Mouse (Mus musculus): Measurements from ENCODE around the gene Edaradd. TPM values are rescaled to one million over a fixed set of nuclear protein-coding genes. Genes with fewer than 3 reads are reported as not detected.
"Not testable (repeated sequence)": the region's sequence is repeated elsewhere in the genome, so short reads cannot be mapped to it uniquely, and the experiment has no call there.

Edaradd gene
- polyA plus RNA-seq, 1 experiment from 2014 or later, result 2.4 TPM

GRCm38 (mm10) chr13:12476886-12477285, 43.4 kb downstream of the Edaradd start:
- H3K4me2 ChIP-seq (replicated peaks; ENCODE audit: low read depth, low read length), result no peak overlapping the region
- H3K4me3 ChIP-seq (ENCODE audit: low read length), result no peak overlapping the region
- H3K27me3 ChIP-seq (ENCODE audit: control insufficient read depth, insufficient read depth, low read length), result no peaks in the 10 kb centered on the region
- no peaks in the 10 kb centered on the region for H3K9me3 ChIP-seq (ENCODE audit: control insufficient read depth, low read length)
- no peaks in the 10 kb centered on the region for H3K36me3 ChIP-seq (ENCODE audit: control insufficient read depth, insufficient read depth, low read length)
- H3K4me1 ChIP-seq (ENCODE audit: control insufficient read depth, insufficient read depth, low read length), result no peaks in the 10 kb centered on the region
- no peak for ATAC-seq (ENCODE audit: low FRiP score, low TSS enrichment)
- H3K9ac ChIP-seq (ENCODE audit: low read depth, low read length), result no peak overlapping the region
- WGBS, result 75% methylated on average over 4 of the region's 4 CpGs
- no peak overlapping the region for H3K27ac ChIP-seq (ENCODE audit: low read depth, low read length)

GRCm38 (mm10) chr13:12475239-12475638, 45.0 kb downstream of the Edaradd start:
- WGBS, result 88% methylated on average over 6 of the region's 6 CpGs
- no peaks in the 10 kb centered on the region for H3K4me1 ChIP-seq (ENCODE audit: control insufficient read depth, insufficient read depth, low read length)
- H3K27me3 ChIP-seq (ENCODE audit: control insufficient read depth, insufficient read depth, low read length), result no peaks in the 10 kb centered on the region
- no peak overlapping the region for H3K9ac ChIP-seq (ENCODE audit: low read depth, low read length)
- H3K4me2 ChIP-seq (replicated peaks; ENCODE audit: low read depth, low read length), result no peak overlapping the region
- H3K9me3 ChIP-seq (ENCODE audit: control insufficient read depth, low read length), result no peaks in the 10 kb centered on the region
- no peak overlapping the region for H3K4me3 ChIP-seq (ENCODE audit: low read length)
- no peak overlapping the region for H3K27ac ChIP-seq (ENCODE audit: low read depth, low read length)
- H3K36me3 ChIP-seq (ENCODE audit: control insufficient read depth, insufficient read depth, low read length), result no peaks in the 10 kb centered on the region
- ATAC-seq (ENCODE audit: low FRiP score, low TSS enrichment), result no peak

GRCm38 (mm10) chr13:12473724-12474378, 46.4 kb downstream of the Edaradd start:
- 38% methylated on average over 8 of the region's 8 CpGs for WGBS

GRCm38 (mm10) chr13:12468488-12468887, 51.8 kb downstream of the Edaradd start:
- H3K4me2 ChIP-seq (replicated peaks; ENCODE audit: low read depth, low read length), result no peak overlapping the region
- H3K4me1 ChIP-seq (ENCODE audit: control insufficient read depth, insufficient read depth, low read length), result no peaks in the 10 kb centered on the region
- H3K9me3 ChIP-seq (ENCODE audit: control insufficient read depth, low read length), result no peaks in the 10 kb centered on the region
- 83% methylated on average over 1 of the region's 1 CpGs for WGBS
- no peak for ATAC-seq (ENCODE audit: low FRiP score, low TSS enrichment)
- H3K4me3 ChIP-seq (ENCODE audit: low read length), result no peak overlapping the region
- H3K9ac ChIP-seq (ENCODE audit: low read depth, low read length), result no peak overlapping the region
- H3K27ac ChIP-seq (ENCODE audit: low read depth, low read length), result no peak overlapping the region
- no peaks in the 10 kb centered on the region for H3K36me3 ChIP-seq (ENCODE audit: control insufficient read depth, insufficient read depth, low read length)
- no peaks in the 10 kb centered on the region for H3K27me3 ChIP-seq (ENCODE audit: control insufficient read depth, insufficient read depth, low read length)

More at GRCm38 (mm10) chr13:12473724-12474378, 46.4 kb downstream of the Edaradd start:
- ATAC-seq (ENCODE audit: low FRiP score, low TSS enrichment), result peak; percentile 71
- no peak overlapping the region for H3K9ac ChIP-seq (ENCODE audit: low read depth, low read length)
- no peaks in the 10 kb centered on the region for H3K36me3 ChIP-seq (ENCODE audit: control insufficient read depth, insufficient read depth, low read length)
- H3K4me2 ChIP-seq (replicated peaks; ENCODE audit: low read depth, low read length), result no peak overlapping the region
- H3K9me3 ChIP-seq (ENCODE audit: control insufficient read depth, low read length), result no peaks in the 10 kb centered on the region
- no peaks in the 10 kb centered on the region for H3K4me1 ChIP-seq (ENCODE audit: control insufficient read depth, insufficient read depth, low read length)
- no peak overlapping the region for H3K4me3 ChIP-seq (ENCODE audit: low read length)
- H3K27me3 ChIP-seq (ENCODE audit: control insufficient read depth, insufficient read depth, low read length), result no peaks in the 10 kb centered on the region
- H3K27ac ChIP-seq (ENCODE audit: low read depth, low read length), result no peak overlapping the region

GRCm38 (mm10) chr13:12464844-12465243, 55.4 kb downstream of the Edaradd start, which contains the start of gene Lgals8:
Gene Lgals8, minus strand, starts transcription at chr13:12464944.
- 85% methylated on average over 1 of the region's 1 CpGs for WGBS
- no peaks in the 10 kb centered on the region for H3K4me1 ChIP-seq (ENCODE audit: control insufficient read depth, insufficient read depth, low read length)
- no peak for ATAC-seq (ENCODE audit: low FRiP score, low TSS enrichment)

GRCm38 (mm10) chr13:12464159-12464558, 56.1 kb downstream of the Edaradd start:
- H3K36me3 ChIP-seq (ENCODE audit: control insufficient read depth, insufficient read depth, low read length); H3K4me1 ChIP-seq (ENCODE audit: control insufficient read depth, insufficient read depth, low read length); H3K27me3 ChIP-seq (ENCODE audit: control insufficient read depth, insufficient read depth, low read length); H3K27ac ChIP-seq (ENCODE audit: low read depth, low read length); H3K9ac ChIP-seq (ENCODE audit: low read depth, low read length); ATAC-seq (ENCODE audit: low FRiP score, low TSS enrichment); H3K4me2 ChIP-seq (replicated peaks; ENCODE audit: low read depth, low read length); H3K4me3 ChIP-seq (ENCODE audit: low read length); H3K9me3 ChIP-seq (ENCODE audit: control insufficient read depth, low read length): not testable (repeated sequence)
- 82% methylated on average over 6 of the region's 6 CpGs for WGBS

More at GRCm38 (mm10) chr13:12464844-12465243, 55.4 kb downstream of the Edaradd start, which contains the start of gene Lgals8:
- H3K9ac ChIP-seq (ENCODE audit: low read depth, low read length), result no peak within 1 kb of the TSS
- no peak within 1 kb of the TSS for H3K4me3 ChIP-seq (ENCODE audit: low read length)
- no peaks in the 10 kb centered on the region for H3K27me3 ChIP-seq (ENCODE audit: control insufficient read depth, insufficient read depth, low read length)
- H3K27ac ChIP-seq (ENCODE audit: low read depth, low read length), result no peak within 1 kb of the TSS
- no peak within 1 kb of the TSS for H3K4me2 ChIP-seq (replicated peaks; ENCODE audit: low read depth, low read length)
- H3K36me3 ChIP-seq (ENCODE audit: control insufficient read depth, insufficient read depth, low read length), result no peaks in the 10 kb centered on the region
- no peaks in the 10 kb centered on the region for H3K9me3 ChIP-seq (ENCODE audit: control insufficient read depth, low read length)

- H3K4me2 ChIP-seq (replicated peaks; ENCODE audit: low read depth, low read length), result no peak overlapping the region
- H3K27ac ChIP-seq (ENCODE audit: low read depth, low read length), result no peak overlapping the region
- H3K9me3 ChIP-seq (ENCODE audit: control insufficient read depth, low read length), result no peaks in the 10 kb centered on the region
- H3K9ac ChIP-seq (ENCODE audit: low read depth, low read length), result no peak overlapping the region
- H3K4me3 ChIP-seq (ENCODE audit: low read length), result no peak overlapping the region
- no peak for ATAC-seq (ENCODE audit: low FRiP score, low TSS enrichment)
- 76% methylated on average over 4 of the region's 4 CpGs for WGBS
- no peaks in the 10 kb centered on the region for H3K27me3 ChIP-seq (ENCODE audit: control insufficient read depth, insufficient read depth, low read length)
- no peaks in the 10 kb centered on the region for H3K4me1 ChIP-seq (ENCODE audit: control insufficient read depth, insufficient read depth, low read length)
- no peaks in the 10 kb centered on the region for H3K36me3 ChIP-seq (ENCODE audit: control insufficient read depth, insufficient read depth, low read length)
Observed at GRCm38 (mm10) chr13:12462623-12463022, 57.6 kb downstream of the Edaradd start.

GRCm38 (mm10) chr13:12461730-12462119, 58.5 kb downstream of the Edaradd start:
- Histone ChIP-seq H3K27ac (ENCODE audit: low read depth, low read length) (no peak overlapping the region), H3K9ac (ENCODE audit: low read depth, low read length) (peak overlapping the region; percentile 77), H3K27me3 (ENCODE audit: control insufficient read depth, insufficient read depth, low read length) (no peaks in the 10 kb centered on the region), H3K4me2 (replicated peaks; ENCODE audit: low read depth, low read length) (peak overlapping the region; percentile 79), H3K4me1 (ENCODE audit: control insufficient read depth, insufficient read depth, low read length) (no peaks in the 10 kb centered on the region), H3K36me3 (ENCODE audit: control insufficient read depth, insufficient read depth, low read length) (no peaks in the 10 kb centered on the region), H3K4me3 (ENCODE audit: low read length) (peak overlapping the region; percentile 77), H3K9me3 (ENCODE audit: control insufficient read depth, low read length) (no peaks in the 10 kb centered on the region)
- ATAC-seq (ENCODE audit: low FRiP score, low TSS enrichment), result no peak
- WGBS, result 4% methylated on average over 7 of the region's 7 CpGs

- Histone ChIP-seq H3K4me1 (ENCODE audit: control insufficient read depth, insufficient read depth, low read length) (no peaks in the 10 kb centered on the region), H3K9ac (ENCODE audit: low read depth, low read length) (peak overlapping the region; percentile 77), H3K4me3 (ENCODE audit: low read length) (peak overlapping the region; percentile 77), H3K4me2 (replicated peaks; ENCODE audit: low read depth, low read length) (peak overlapping the region; percentile 79), H3K36me3 (ENCODE audit: control insufficient read depth, insufficient read depth, low read length) (no peaks in the 10 kb centered on the region), H3K27me3 (ENCODE audit: control insufficient read depth, insufficient read depth, low read length) (no peaks in the 10 kb centered on the region), H3K27ac (ENCODE audit: low read depth, low read length) (peak overlapping the region; percentile 43; the same call in 1 of the 2 replicates), H3K9me3 (ENCODE audit: control insufficient read depth, low read length) (no peaks in the 10 kb centered on the region)
- peak; percentile 97 for ATAC-seq (ENCODE audit: low FRiP score, low TSS enrichment)
- WGBS, result 1% methylated on average over 50 of the region's 59 CpGs
Observed at GRCm38 (mm10) chr13:12460881-12461729, 59.1 kb downstream of the Edaradd start.

All from kidney, embryonic 14.5 days (tissue).